In the genomic region with DNA sequence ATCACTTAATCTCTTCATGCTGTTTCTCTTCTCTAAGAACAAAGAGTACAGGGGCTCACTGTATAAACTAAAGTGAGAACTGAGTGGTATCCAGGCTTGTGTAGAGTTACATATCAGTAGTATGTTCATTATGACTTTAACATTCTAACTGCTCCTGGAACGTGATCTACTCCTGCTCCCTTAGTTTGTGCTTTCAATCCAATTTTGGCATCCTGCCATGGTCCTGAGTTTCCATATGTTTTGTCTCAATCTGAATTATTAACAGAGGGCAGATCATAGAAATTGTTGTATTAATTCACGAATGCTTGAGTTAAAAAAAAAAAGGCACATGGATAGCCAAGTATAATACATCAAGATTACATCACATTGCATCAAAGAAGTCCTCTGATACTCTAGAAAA, we compare ENCODE assay signal across 18 mouse cellular contexts.
DNase-seq lines count a peak whose midpoint lies in the region; ATAC-seq and TF ChIP-seq lines count a peak whose summit lies in the region.
"Had no signal": no experiment of that assay in that cellular context is flagged by ENCODE, and none has a peak within 500 bp of the region (broad histone marks: within the 10 kb centered on the region; RNA-seq: fewer than 3 reads in every experiment).

No protein-coding gene starts in this region.

- H3K9ac ChIP-seq in embryonic facial prominence, embryonic 14.5 days (ENCODE audit: low read depth, low read length) = no peak overlapping the region
- no peak overlapping the region for H3K9ac ChIP-seq in lung, embryonic 14.5 days
- no peak overlapping the region for H3K9ac ChIP-seq in midbrain, embryonic 11.5 days (ENCODE audit: low read length)
- no peak overlapping the region for H3K9ac ChIP-seq in midbrain, embryonic 15.5 days
- H3K9ac ChIP-seq: forebrain, embryonic 15.5 days; hindbrain, embryonic 12.5 days had no signal

- no peaks in the 10 kb centered on the region for H3K27me3 ChIP-seq in embryonic facial prominence, embryonic 14.5 days (replicated peaks; ENCODE audit: control insufficient read depth, insufficient read depth, low read length)
- H3K27me3 ChIP-seq in embryonic facial prominence, embryonic 10.5 days (replicated peaks; ENCODE audit: low read depth, poor library complexity, severe bottlenecking) = no peaks in the 10 kb centered on the region
- no peaks in the 10 kb centered on the region for H3K27me3 ChIP-seq in lung, embryonic 14.5 days (ENCODE audit: insufficient read depth, low read length)
- no peaks in the 10 kb centered on the region for H3K27me3 ChIP-seq in midbrain, embryonic 11.5 days (ENCODE audit: control insufficient read depth, insufficient read depth, low read length)
- no peaks in the 10 kb centered on the region for H3K27me3 ChIP-seq in midbrain, embryonic 15.5 days (replicated peaks)
- H3K27me3 ChIP-seq in myocyte (ENCODE audit: control insufficient read depth, insufficient read depth, insufficient read length) = no peaks in the 10 kb centered on the region
- H3K27me3 ChIP-seq: forebrain, embryonic 15.5 days; hindbrain, embryonic 12.5 days had no signal

- H3ac ChIP-seq in myocyte (ENCODE audit: control insufficient read depth, insufficient read length) = no peak overlapping the region

- H3K4me3 ChIP-seq in embryonic facial prominence, embryonic 14.5 days (ENCODE audit: low read depth, low read length) = no peak overlapping the region
- no peak overlapping the region for H3K4me3 ChIP-seq in embryonic facial prominence, embryonic 10.5 days
- H3K4me3 ChIP-seq in lung, embryonic 14.5 days (ENCODE audit: low read depth, low read length) = no peak overlapping the region
- H3K4me3 ChIP-seq in lung, adult 2 months (replicated peaks; ENCODE audit: extremely low read depth, low read depth, low read length) = no peak overlapping the region
- H3K4me3 ChIP-seq in midbrain, embryonic 11.5 days (ENCODE audit: low read depth, low read length) = no peak overlapping the region
- H3K4me3 ChIP-seq in midbrain, embryonic 15.5 days = no peak overlapping the region
- H3K4me3 ChIP-seq in myocyte = no peak overlapping the region
- H3K4me3 ChIP-seq: forebrain, embryonic 15.5 days; heart, embryonic 10.5 days; hindbrain, embryonic 12.5 days had no signal

- WGBS in embryonic facial prominence, embryonic 14.5 days = 21% methylated on average over 2 of the region's 2 CpGs
- 75% methylated on average over 2 of the region's 2 CpGs for WGBS in embryonic facial prominence, embryonic 10.5 days
- 18% methylated on average over 2 of the region's 2 CpGs for WGBS in lung, embryonic 14.5 days
- 33% methylated on average over 2 of the region's 2 CpGs for WGBS in lung, adult 2 months
- WGBS in midbrain, embryonic 11.5 days = 76% methylated on average over 2 of the region's 2 CpGs
- 71% methylated on average over 2 of the region's 2 CpGs for WGBS in midbrain, embryonic 15.5 days

- TF ChIP-seq POLR2A in lung, adult 2 months (IDR thresholded peaks at IDR 0.05; ENCODE audit: borderline replicate concordance, extremely low read depth, low read depth, low read length) = no peak
- no peak for TF ChIP-seq POLR2A in myocyte (IDR thresholded peaks at IDR 0.05; ENCODE audit: insufficient read length, low read depth)

- DNase-seq in embryonic facial prominence, embryonic 14.5 days (ENCODE audit: low spot score) = peak; percentile 48
- no peak for DNase-seq in embryonic facial prominence, embryonic 10.5 days (ENCODE audit: low spot score)
- DNase-seq in lung, embryonic 14.5 days = peak; percentile 69
- DNase-seq in lung, adult 2 months = no peak
- peak; percentile 14 for DNase-seq in midbrain, embryonic 11.5 days (ENCODE audit: low spot score, missing footprints)
- DNase-seq: adrenal gland, adult 8-10 months; adrenal gland, postnatal 36 days; cerebellum, postnatal 36 days; gastrocnemius, postnatal 10 days; heart, adult 18-20 months; heart, postnatal 10 days; heart, postnatal 4 days had no signal

- H3K4me2 ChIP-seq in embryonic facial prominence, embryonic 14.5 days (ENCODE audit: low read depth, low read length) = no peak overlapping the region
- no peak overlapping the region for H3K4me2 ChIP-seq in lung, embryonic 14.5 days
- H3K4me2 ChIP-seq in midbrain, embryonic 11.5 days = no peak overlapping the region
- H3K4me2 ChIP-seq in midbrain, embryonic 15.5 days = no peak overlapping the region
- H3K4me2 ChIP-seq in myocyte (ENCODE audit: low read depth) = no peak overlapping the region
- H3K4me2 ChIP-seq: forebrain, embryonic 15.5 days; hindbrain, embryonic 12.5 days had no signal

- no peak overlapping the region for H3K27ac ChIP-seq in embryonic facial prominence, embryonic 14.5 days (replicated peaks; ENCODE audit: low read depth, low read length)
- no peak overlapping the region for H3K27ac ChIP-seq in embryonic facial prominence, embryonic 10.5 days (replicated peaks)
- H3K27ac ChIP-seq in lung, embryonic 14.5 days (ENCODE audit: low read depth) = no peak overlapping the region
- H3K27ac ChIP-seq in midbrain, embryonic 11.5 days (ENCODE audit: low read depth, low read length) = no peak overlapping the region
- no peak overlapping the region for H3K27ac ChIP-seq in midbrain, embryonic 15.5 days
- H3K27ac ChIP-seq: forebrain, embryonic 15.5 days; heart, embryonic 10.5 days; hindbrain, embryonic 12.5 days had no signal

- no peak for ATAC-seq in embryonic facial prominence, embryonic 14.5 days (ENCODE audit: low read depth)
- ATAC-seq in lung, embryonic 14.5 days (ENCODE audit: insufficient read depth) = peak; percentile 44
- no peak for ATAC-seq in midbrain, embryonic 11.5 days (ENCODE audit: low FRiP score)
- ATAC-seq in midbrain, embryonic 15.5 days (replicated peaks) = no peak
- ATAC-seq: forebrain, embryonic 15.5 days; hindbrain, embryonic 16.5 days had no signal

- no peaks in the 10 kb centered on the region for H3K79me2 ChIP-seq in myocyte (ENCODE audit: control insufficient read depth, insufficient read depth)

- H3K4me1 ChIP-seq in embryonic facial prominence, embryonic 14.5 days (ENCODE audit: control insufficient read depth, insufficient read depth, low read length) = no peaks in the 10 kb centered on the region
- no peaks in the 10 kb centered on the region for H3K4me1 ChIP-seq in embryonic facial prominence, embryonic 10.5 days
- H3K4me1 ChIP-seq in lung, embryonic 14.5 days (ENCODE audit: insufficient read depth) = no peaks in the 10 kb centered on the region
- no peaks in the 10 kb centered on the region for H3K4me1 ChIP-seq in lung, adult 2 months (ENCODE audit: control insufficient read depth, insufficient read depth, low read length)
- H3K4me1 ChIP-seq in midbrain, embryonic 11.5 days (ENCODE audit: control insufficient read depth, insufficient read depth, low read length) = no peaks in the 10 kb centered on the region
- H3K4me1 ChIP-seq in midbrain, embryonic 15.5 days = no peaks in the 10 kb centered on the region
- H3K4me1 ChIP-seq: forebrain, embryonic 15.5 days; heart, embryonic 10.5 days; hindbrain, embryonic 12.5 days had no signal

- TF ChIP-seq CTCF in lung, embryonic 14.5 days (IDR thresholded peaks at IDR 0.05; ENCODE audit: low read depth) = no peak
- TF ChIP-seq CTCF in lung, adult 2 months (IDR thresholded peaks at IDR 0.05; ENCODE audit: insufficient read depth, low read length) = no peak

- no peaks in the 10 kb centered on the region for H3K9me3 ChIP-seq in embryonic facial prominence, embryonic 14.5 days (ENCODE audit: control insufficient read depth, low read length)
- H3K9me3 ChIP-seq in embryonic facial prominence, embryonic 10.5 days = no peaks in the 10 kb centered on the region
- H3K9me3 ChIP-seq in lung, embryonic 14.5 days (ENCODE audit: low read depth, low read length) = no peaks in the 10 kb centered on the region
- H3K9me3 ChIP-seq in midbrain, embryonic 11.5 days (ENCODE audit: control insufficient read depth, low read length) = no peaks in the 10 kb centered on the region
- H3K9me3 ChIP-seq in midbrain, embryonic 15.5 days = no peaks in the 10 kb centered on the region
- H3K9me3 ChIP-seq: forebrain, embryonic 15.5 days; heart, embryonic 10.5 days; hindbrain, embryonic 12.5 days had no signal

- H3K36me3 ChIP-seq in embryonic facial prominence, embryonic 14.5 days (ENCODE audit: control insufficient read depth, insufficient read depth, low read length) = no peaks in the 10 kb centered on the region
- H3K36me3 ChIP-seq in embryonic facial prominence, embryonic 10.5 days (replicated peaks) = no peaks in the 10 kb centered on the region
- no peaks in the 10 kb centered on the region for H3K36me3 ChIP-seq in lung, embryonic 14.5 days (ENCODE audit: insufficient read depth)
- no peaks in the 10 kb centered on the region for H3K36me3 ChIP-seq in midbrain, embryonic 11.5 days (ENCODE audit: control insufficient read depth, insufficient read depth, low read length)
- no peaks in the 10 kb centered on the region for H3K36me3 ChIP-seq in midbrain, embryonic 15.5 days (replicated peaks)
- H3K36me3 ChIP-seq in myocyte (ENCODE audit: control insufficient read depth, insufficient read depth) = no peaks in the 10 kb centered on the region
- H3K36me3 ChIP-seq: forebrain, embryonic 15.5 days; heart, embryonic 10.5 days; hindbrain, embryonic 12.5 days had no signal

TF ChIP-seq in myocyte, 11 proteins besides CTCF, POLR2A, EP300 and RAD21:
- TF ChIP-seq CEBPB (IDR thresholded peaks at IDR 0.05; ENCODE audit: insufficient read depth, poor library complexity, severe bottlenecking) (0 out of 2 replicates have a peak, but pooled peaks have one; percentile 13), REST (IDR thresholded peaks at IDR 0.05; ENCODE audit: insufficient read depth, insufficient read length) (no peak), MYOD1 (IDR thresholded peaks at IDR 0.05; ENCODE audit: control insufficient read depth in 1 of 3, insufficient read length in 2 of 3, low read depth in 2 of 3) (no peak)

Comparison
In these comparisons a context has a peak if more than half of its experiments do, and no peak if none do; other contexts are left out.
1. DNase-seq: peak in embryonic facial prominence, embryonic 14.5 days (single experiment), lung, embryonic 14.5 days (single experiment) and midbrain, embryonic 11.5 days (single experiment); none in embryonic facial prominence, embryonic 10.5 days (single experiment) and lung, adult 2 months (single experiment).